Mouse (Mus musculus) gastrocnemius, adult 2 months (tissue): ENCODE results near the gene Slc2a9. TPM values are rescaled to one million over a fixed set of nuclear protein-coding genes. Genes with fewer than 3 reads are reported as not detected.
A peak's percentile ranks its signal among the peaks of the same experiment; 100 is the strongest.

ENCODE experiments used
- DNase-seq: peaks from one replicate; pipeline ENCODE4 v3.0.0; 2022
- H3K27ac ChIP-seq: fragments of 200-600 bp; 2 replicates; pipeline ENCODE4 v1.8.1; 2022; ENCODE audit warnings: mild to moderate bottlenecking
- H3K4me3 ChIP-seq: fragments of 200-600 bp; 2 replicates; pipeline ENCODE4 v1.8.1; 2022; ENCODE audit warnings: mild to moderate bottlenecking, moderate library complexity
- CTCF ChIP-seq: fragments of 200-600 bp; IDR thresholded peaks from 2 replicates; pipeline ENCODE4 v1.8.1; 2022; ENCODE audit warnings: antibody characterized with exemption, mild to moderate bottlenecking, moderate library complexity
- intact Hi-C: fragments of 180-260 bp; cut with DNase I; formaldehyde crosslinking; loops from one replicate; pipeline ENCODE4 v1.15.1; 2025
- total RNA-seq, 2 experiments: library from RNA; stranded (reverse); gene quantifications; 2 replicates each; pipeline ENCODE4 v1.2.3; 2021

Gene Slc2a9
- total RNA-seq, 2 experiments from 2014 or later, result 0.20 to 0.25 TPM

DNA sequence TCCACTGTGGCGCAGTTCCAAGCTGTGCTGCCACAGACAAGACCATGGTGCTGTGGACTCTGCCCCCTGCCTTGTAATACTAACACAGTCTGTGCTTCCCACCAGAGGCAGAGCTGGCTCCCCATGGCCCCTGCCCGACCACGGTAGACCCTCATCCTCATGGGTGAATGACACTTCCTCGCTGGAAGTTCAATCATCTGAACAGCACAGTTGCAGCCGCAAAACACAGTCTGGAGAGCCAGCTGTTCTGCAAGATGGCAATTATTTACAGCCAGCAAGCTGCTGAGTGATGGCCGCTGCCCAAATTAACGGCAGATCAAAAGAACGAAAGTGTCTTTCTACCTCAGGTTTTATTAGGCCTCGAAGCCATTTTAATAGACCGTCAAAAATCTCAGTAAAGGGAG lies 114.5 kb downstream of the Slc2a9 start:
- no peak for TF ChIP-seq CTCF
- intact Hi-C loops, result no loop called here

DNA sequence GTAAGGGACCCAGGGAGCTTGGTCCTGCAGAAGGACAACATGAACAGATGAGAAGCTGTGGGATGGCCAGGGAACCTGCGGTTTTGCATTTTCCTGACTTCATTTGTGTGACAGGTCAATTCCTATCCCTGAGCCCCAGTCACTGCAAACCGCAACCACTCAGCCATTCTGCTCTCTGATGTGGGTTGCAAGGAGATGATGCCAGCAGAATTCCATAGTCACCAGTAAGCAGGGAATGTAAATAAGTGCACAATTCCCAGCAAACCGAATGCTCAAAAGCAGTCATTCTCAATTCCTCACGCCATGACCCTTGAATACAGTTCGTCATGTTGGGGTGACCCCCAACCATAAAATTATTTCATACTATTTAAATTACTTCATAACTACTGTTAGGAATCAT lies 123.0 kb downstream of the Slc2a9 start:
- DNase-seq, result no peak
- Histone ChIP-seq H3K4me3 (no peak overlapping the region), H3K27ac (no peak overlapping the region)
- no peak for TF ChIP-seq CTCF
- intact Hi-C loops, result no loop called here

More for the DNA sequence above, 114.5 kb downstream of the Slc2a9 start:
- Histone ChIP-seq H3K27ac (no peak overlapping the region), H3K4me3 (no peak overlapping the region)
- DNase-seq, result no peak

DNA sequence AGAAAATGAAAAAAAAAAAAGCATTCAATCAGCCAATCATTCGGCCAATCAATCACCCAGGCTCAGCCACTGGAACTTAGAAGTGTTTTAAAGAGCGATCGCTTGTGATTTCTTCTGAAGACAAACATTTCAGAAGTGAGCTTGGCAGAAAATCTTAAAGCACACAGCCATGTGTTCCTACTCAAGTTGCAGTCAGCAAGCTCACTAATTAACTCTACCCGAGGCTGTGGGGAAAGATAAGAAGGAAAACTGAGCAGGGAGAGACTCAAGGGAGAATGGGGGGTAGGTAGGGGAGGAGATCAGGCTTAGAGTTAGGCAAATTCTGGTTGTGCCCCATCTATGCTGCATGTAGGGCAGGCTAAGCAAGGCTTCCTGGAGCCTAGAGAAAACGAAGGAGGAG lies 130.6 kb downstream of the Slc2a9 start:
- no peak for DNase-seq
- intact Hi-C loops, result no loop called here
- Histone ChIP-seq H3K4me3 (no peak overlapping the region), H3K27ac (no peak overlapping the region)
- TF ChIP-seq CTCF, result no peak

DNA sequence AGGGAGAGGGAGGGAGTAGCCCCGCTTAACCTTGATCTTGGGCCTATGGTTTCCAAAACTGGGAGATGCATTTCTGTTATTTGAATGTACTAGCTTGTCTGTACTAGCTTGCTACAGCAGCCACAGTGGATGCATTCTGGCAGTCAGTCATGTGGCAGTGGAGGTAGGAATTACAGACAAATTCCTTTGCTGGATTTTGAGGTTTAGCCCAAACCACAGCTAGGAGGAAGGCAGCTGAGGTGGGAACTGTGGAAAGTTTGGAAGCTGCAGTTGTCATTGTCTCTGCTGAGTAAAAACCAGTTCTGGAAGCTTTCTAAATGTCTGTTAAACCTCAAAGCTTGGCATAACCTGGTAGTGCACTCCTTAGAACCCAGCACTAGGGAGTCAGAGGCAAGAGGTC lies 131.6 kb downstream of the Slc2a9 start:
- no peak overlapping the region for H3K4me3 ChIP-seq
- DNase-seq, result no peak
- no peak overlapping the region for H3K27ac ChIP-seq
- no peak for TF ChIP-seq CTCF
- intact Hi-C loops, result no loop called here

DNA sequence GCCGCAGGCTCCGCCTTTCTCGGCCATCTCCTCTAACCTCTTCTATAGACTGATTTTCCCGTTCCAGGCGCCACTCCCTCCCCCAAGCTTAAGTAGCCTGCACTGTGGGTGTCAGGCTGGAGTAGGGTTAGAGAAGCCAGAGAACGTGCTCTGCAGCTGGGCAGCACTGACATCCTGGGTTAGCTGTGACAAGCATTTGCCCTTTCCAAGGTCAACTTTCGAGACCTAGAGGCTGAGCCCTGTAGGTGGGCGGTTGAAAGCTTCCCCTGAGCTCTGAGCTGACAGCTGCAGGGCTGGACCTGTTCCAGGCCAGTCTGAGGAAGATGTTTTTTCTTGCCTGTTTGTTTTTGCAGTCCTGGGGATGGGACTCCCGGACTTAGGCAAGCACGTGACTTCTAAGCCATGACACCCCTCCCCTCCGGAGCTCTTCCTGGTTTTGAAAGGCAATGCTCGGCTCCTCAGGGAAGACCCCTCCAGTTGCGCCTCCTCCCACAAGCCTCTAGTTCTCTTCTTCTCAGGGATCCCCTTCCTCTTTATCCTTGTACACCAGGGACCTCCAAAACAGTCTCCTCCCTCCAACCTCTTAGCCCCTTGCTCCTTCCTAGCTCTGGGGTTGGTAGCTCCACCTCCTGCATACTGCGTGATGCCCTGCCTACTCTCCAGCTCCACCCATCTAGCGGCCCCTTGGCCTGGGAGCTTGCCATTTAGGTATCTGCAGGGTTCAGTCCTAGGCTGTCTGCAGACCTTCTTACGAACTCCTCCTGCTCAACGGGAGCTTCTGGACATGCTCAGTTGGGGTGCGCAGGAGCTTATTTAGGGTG lies 136.1 kb downstream of the Slc2a9 start:
- no peak for TF ChIP-seq CTCF
- intact Hi-C loops, result no loop called here
- Histone ChIP-seq H3K4me3 (peak overlapping the region; percentile 59), H3K27ac (peak overlapping the region; percentile 28)
- peak; percentile 20 for DNase-seq

DNA sequence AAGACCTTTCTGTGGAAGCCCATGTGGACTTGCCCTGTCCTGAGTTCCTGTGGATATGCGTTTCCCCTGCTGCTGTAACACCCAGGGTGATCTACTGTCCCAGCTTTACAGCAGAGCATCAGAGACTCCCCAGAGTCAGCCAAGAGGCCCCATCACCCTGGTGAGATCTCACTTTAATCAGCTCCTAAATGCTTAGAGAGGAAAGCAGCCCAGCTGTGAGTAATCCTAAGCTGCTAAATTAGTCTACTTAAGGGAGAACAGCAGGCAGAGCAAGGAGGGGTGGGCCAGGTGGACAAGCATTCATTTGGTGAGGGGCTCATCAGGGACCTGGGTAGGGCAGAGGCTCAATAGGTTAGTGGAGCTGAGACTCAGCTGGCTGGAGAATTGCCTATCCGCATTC lies 137.4 kb downstream of the Slc2a9 start:
- H3K27ac ChIP-seq, result no peak overlapping the region
- H3K4me3 ChIP-seq, result no peak overlapping the region
- DNase-seq, result no peak
- TF ChIP-seq CTCF, result no peak
- intact Hi-C loops, result no loop called here

DNA sequence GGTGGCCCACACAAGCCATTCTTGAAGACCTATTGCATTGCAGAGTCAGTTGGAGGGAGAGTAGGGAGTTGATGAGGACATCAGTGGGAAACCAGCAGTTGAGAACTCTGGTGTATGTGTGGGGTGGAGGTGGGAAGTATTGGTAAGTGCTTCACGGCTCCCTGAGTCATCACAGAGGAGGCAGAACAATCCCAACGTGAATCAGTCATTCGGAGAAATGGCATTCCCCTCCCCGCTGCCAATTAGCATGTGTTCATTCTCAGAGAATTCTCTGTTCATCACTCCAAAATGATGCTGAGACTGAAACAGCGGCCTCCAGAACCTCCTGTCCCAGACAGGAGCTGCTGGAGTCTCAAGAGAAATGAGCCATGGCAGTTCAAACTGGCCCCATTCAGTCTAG lies 138.5 kb downstream of the Slc2a9 start:
- DNase-seq, result no peak
- TF ChIP-seq CTCF, result no peak
- intact Hi-C loops, result no loop called here
- no peak overlapping the region for H3K4me3 ChIP-seq
- H3K27ac ChIP-seq, result no peak overlapping the region

DNA sequence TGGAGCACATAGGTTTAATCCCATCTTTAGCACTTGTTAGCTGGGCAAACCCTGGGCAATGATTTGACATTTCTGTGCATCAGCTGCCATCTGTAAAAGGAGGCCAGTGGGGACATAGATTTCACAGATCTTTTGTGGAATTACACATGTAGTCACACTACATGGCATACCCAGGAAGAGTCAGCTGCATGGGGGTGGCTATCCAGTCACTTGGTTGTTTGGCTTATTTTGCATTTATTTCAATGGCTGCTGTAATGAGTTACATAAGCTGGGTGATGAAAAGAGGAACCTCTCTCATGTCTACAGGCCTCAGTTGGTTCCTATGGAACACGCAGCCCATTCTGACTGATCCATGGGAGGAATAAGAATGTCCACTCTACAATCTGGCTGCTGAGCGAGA lies 143.2 kb downstream of the Slc2a9 start:
- DNase-seq, result no peak
- Histone ChIP-seq H3K4me3 (no peak overlapping the region), H3K27ac (no peak overlapping the region)
- no peak for TF ChIP-seq CTCF
- intact Hi-C loops, result no loop called here

DNA sequence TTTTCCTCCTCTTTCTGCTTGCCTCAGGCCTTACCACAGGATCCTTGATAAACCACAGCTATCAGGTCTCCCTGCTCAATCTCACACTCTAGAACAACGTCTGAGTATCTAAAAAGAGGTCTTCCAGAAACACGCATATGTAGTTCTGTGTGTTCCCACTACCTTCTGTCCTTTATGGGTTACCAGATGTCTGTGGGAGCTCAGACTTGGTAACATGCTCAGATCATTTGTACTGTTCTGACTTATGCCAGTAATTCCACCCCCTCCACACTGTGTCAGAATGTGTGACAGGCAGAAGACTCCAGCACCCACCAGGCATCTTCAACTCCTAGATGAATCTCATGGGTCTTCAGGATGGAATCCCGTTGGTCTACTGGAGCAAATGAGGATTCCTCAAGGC lies 146.0 kb downstream of the Slc2a9 start:
- intact Hi-C loops, result no loop called here
- DNase-seq, result no peak
- no peak overlapping the region for H3K27ac ChIP-seq
- TF ChIP-seq CTCF, result no peak
- H3K4me3 ChIP-seq, result no peak overlapping the region

DNA sequence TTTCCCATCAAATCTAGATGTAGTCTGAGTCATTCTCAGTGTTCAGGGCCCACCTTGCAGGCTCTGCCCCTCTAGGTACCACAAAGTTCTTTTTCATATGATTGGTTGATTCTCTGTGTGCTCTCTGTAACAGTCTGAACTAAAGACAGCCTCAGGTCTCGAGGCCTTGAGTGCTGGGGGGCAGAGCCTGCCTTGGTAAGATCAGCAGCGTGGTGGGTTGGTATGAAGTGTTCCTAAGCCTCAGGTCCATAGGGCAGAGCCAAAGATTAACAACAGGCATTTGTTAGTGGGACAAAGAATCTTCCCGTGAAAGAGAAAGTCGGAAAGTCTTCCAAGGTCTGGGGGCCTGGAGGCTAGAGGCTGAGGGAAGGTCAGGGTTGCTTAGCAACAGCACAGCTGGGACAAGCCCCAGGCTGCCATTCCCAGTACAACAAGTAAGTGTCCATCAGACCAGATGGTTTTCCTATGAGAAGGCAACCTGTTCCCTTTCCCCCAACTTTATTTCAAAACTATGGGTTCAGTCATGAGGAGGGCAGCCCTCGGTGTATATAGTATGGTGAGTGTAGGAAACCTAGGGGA lies 152.5 kb downstream of the Slc2a9 start:
- intact Hi-C loops, result no loop called here
- no peak overlapping the region for H3K27ac ChIP-seq
- TF ChIP-seq CTCF, result no peak
- DNase-seq, result no peak
- H3K4me3 ChIP-seq, result no peak overlapping the region

DNA sequence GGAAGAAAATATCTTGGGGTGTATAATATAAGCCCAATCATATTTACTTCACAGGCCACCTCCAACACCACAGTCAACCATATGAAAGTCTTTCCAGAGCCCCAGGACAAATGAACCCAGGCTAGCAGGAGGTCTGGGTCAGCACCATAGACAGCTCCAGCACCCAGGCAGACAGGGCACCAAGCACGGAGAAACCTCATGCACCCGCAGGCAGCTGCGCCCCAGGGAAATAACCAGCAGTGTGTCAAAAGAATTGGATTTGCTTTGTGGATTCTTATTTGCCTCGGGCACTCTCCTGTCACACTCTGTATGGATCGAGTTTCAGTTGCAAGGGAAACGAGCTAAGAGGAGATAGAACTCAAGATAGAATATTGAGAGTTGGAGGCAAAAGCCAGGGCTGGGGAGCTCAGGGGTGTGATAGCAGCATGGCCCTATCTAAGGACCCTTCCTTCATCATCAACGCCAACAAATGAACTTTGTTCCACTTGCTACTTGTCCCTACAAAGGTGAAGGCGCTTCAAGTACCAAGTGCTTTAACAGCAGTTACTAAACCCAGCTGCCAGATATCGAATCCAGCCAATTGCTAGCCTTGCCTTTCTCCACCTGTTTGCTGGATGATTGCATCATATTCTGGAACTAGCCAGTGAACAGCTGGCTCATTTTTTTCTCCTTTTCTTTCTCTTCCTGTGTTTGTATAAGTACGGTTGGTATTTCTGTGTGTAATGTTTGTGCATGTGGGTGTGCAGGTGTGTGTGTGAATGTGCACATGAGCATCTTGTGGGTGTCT lies 156.1 kb downstream of the Slc2a9 start:
- DNase-seq, result no peak
- intact Hi-C loops, result no loop called here
- Histone ChIP-seq H3K27ac (no peak overlapping the region), H3K4me3 (no peak overlapping the region)
- TF ChIP-seq CTCF, result no peak

DNA sequence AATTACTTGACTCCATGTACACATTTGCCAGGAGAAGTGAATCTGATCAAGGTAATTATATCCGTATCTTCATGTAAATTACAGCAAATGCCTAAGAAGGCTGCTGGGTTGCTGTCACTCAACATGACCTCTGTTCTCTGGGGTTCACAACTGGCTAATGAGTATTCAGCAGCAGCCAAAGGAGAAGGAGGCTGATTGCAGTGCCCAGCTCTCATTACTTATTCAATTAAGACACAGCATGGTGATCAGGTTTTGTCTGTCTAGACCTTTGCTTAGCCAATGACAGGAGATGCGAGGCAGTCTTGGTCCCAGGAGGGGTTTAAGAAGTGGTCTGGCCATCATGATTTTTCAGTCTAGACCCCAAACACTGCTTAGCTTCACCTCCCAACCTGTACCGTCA lies 159.8 kb downstream of the Slc2a9 start:
- no peak for DNase-seq
- no peak for TF ChIP-seq CTCF
- Histone ChIP-seq H3K27ac (no peak overlapping the region), H3K4me3 (no peak overlapping the region)
- intact Hi-C loops, result no loop called here

DNA sequence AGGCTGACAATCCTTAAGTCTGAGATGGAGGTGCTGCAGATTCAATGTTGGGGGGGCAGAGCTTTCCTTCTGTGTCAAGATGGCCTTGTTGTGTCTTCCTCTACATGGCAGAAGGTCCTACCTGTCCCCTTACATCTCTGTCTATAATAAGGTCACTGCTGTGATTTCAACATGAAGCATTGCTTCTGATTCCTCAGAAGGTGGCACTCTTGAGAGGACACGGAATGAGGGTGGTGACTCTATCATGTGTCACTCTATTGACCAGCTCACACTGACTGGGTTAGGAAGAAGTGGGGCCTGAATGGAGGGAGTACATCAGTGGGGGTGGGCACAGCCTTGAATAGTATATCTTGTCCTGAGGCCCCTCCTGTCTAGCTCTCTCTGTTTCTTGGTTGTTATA lies 168.4 kb downstream of the Slc2a9 start:
- peak; percentile 7; the same call in 1 of the 2 replicates for TF ChIP-seq CTCF
- no peak overlapping the region for H3K4me3 ChIP-seq
- H3K27ac ChIP-seq, result no peak overlapping the region
- intact Hi-C loops, result no loop called here
- no peak for DNase-seq

DNA sequence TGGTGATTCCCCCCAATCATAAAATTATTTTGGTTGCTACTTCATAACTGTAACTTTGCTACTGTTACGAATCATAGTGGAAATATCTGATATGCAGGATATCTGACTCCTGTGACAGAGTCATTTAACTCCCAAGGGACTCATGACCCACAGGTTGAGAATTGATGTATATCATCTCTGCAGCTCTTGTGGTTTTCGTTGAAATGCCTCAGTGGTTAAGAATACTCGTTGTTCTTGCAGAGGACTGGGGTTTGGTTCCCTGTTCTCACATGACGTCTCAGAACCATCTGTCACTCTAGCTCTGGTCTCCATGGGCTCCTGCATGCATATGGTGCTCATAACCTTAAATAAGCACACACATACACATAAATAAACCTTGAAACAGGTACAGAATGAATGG lies 169.6 kb downstream of the Slc2a9 start:
- no peak for DNase-seq
- intact Hi-C loops, result no loop called here
- TF ChIP-seq CTCF, result no peak
- no peak overlapping the region for H3K27ac ChIP-seq
- no peak overlapping the region for H3K4me3 ChIP-seq
